Mouse (Mus musculus): ENCODE data around the gene C9. TPM values are rescaled to one million over a fixed set of nuclear protein-coding genes. Genes with fewer than 3 reads are reported as not detected.

Gene C9
- polyA plus RNA-seq, 1 experiment from 2014 or later, result not detected

GRCm38 (mm10) chr15:6519417-6520255 lies 74.5 kb downstream of the C9 start:
- no peaks in the 10 kb centered on the region for H3K4me1 ChIP-seq (replicated peaks; ENCODE audit: control insufficient read depth, insufficient read depth, low read length)
- no peak for ATAC-seq (ENCODE audit: low FRiP score)
- no peak overlapping the region for H3K27ac ChIP-seq
- no peaks in the 10 kb centered on the region for H3K36me3 ChIP-seq (replicated peaks; ENCODE audit: control insufficient read depth, insufficient read depth)
- DNase-seq (ENCODE audit: low spot score), result no peak
- no peaks in the 10 kb centered on the region for H3K9me3 ChIP-seq (ENCODE audit: control insufficient read depth, low read length)
- H3K4me3 ChIP-seq (replicated peaks; ENCODE audit: low read length), result no peak overlapping the region
- no peak overlapping the region for H3K9ac ChIP-seq
- WGBS, result 92% methylated on average over 19 of the region's 19 CpGs
- no peak overlapping the region for H3K4me2 ChIP-seq (replicated peaks)
- H3K27me3 ChIP-seq (ENCODE audit: control insufficient read depth, insufficient read depth, low read length), result no peaks in the 10 kb centered on the region

- ATAC-seq (ENCODE audit: low FRiP score) (no peak), DNase-seq (ENCODE audit: low spot score) (no peak)
- Histone ChIP-seq H3K9ac (no peak overlapping the region), H3K9me3 (ENCODE audit: control insufficient read depth, low read length) (no peaks in the 10 kb centered on the region), H3K4me2 (replicated peaks) (no peak overlapping the region), H3K4me3 (replicated peaks; ENCODE audit: low read length) (no peak overlapping the region), H3K4me1 (replicated peaks; ENCODE audit: control insufficient read depth, insufficient read depth, low read length) (no peaks in the 10 kb centered on the region), H3K36me3 (replicated peaks; ENCODE audit: control insufficient read depth, insufficient read depth) (no peaks in the 10 kb centered on the region), H3K27me3 (ENCODE audit: control insufficient read depth, insufficient read depth, low read length) (no peaks in the 10 kb centered on the region), H3K27ac (no peak overlapping the region)
- 89% methylated on average over 10 of the region's 10 CpGs for WGBS
These were observed 75.5 kb downstream of the C9 start for GRCm38 (mm10) chr15:6520505-6521155.

- 86% methylated on average over 8 of the region's 8 CpGs for WGBS
- ATAC-seq (ENCODE audit: low FRiP score), result no peak
- DNase-seq (ENCODE audit: low spot score), result no peak
These were observed 77.6 kb downstream of the C9 start, which contains the start of gene Fyb for GRCm38 (mm10) chr15:6522653-6523167. Fyb (plus strand) TSS chr15:6522853.

GRCm38 (mm10) chr15:6524801-6525200 lies 79.7 kb downstream of the C9 start:
- no peak for ATAC-seq (ENCODE audit: low FRiP score)
- no peak overlapping the region for H3K4me2 ChIP-seq (replicated peaks)
- H3K4me3 ChIP-seq (replicated peaks; ENCODE audit: low read length), result no peak overlapping the region
- H3K27ac ChIP-seq, result no peak overlapping the region
- no peak for DNase-seq (ENCODE audit: low spot score)
- 95% methylated on average over 2 of the region's 2 CpGs for WGBS
- no peak overlapping the region for H3K9ac ChIP-seq
- no peaks in the 10 kb centered on the region for H3K27me3 ChIP-seq (ENCODE audit: control insufficient read depth, insufficient read depth, low read length)
- H3K9me3 ChIP-seq (ENCODE audit: control insufficient read depth, low read length), result no peaks in the 10 kb centered on the region
- H3K4me1 ChIP-seq (replicated peaks; ENCODE audit: control insufficient read depth, insufficient read depth, low read length), result no peaks in the 10 kb centered on the region
- no peaks in the 10 kb centered on the region for H3K36me3 ChIP-seq (replicated peaks; ENCODE audit: control insufficient read depth, insufficient read depth)

More at GRCm38 (mm10) chr15:6522653-6523167, 77.6 kb downstream of the C9 start, which contains the start of gene Fyb:
- Histone ChIP-seq H3K4me3 (replicated peaks; ENCODE audit: low read length) (no peak within 1 kb of the TSS), H3K4me1 (replicated peaks; ENCODE audit: control insufficient read depth, insufficient read depth, low read length) (no peaks in the 10 kb centered on the region), H3K4me2 (replicated peaks) (no peak within 1 kb of the TSS), H3K9ac (no peak within 1 kb of the TSS), H3K27ac (no peak within 1 kb of the TSS), H3K9me3 (ENCODE audit: control insufficient read depth, low read length) (no peaks in the 10 kb centered on the region), H3K36me3 (replicated peaks; ENCODE audit: control insufficient read depth, insufficient read depth) (no peaks in the 10 kb centered on the region), H3K27me3 (ENCODE audit: control insufficient read depth, insufficient read depth, low read length) (no peaks in the 10 kb centered on the region)

- Histone ChIP-seq H3K4me3 (replicated peaks; ENCODE audit: low read length) (no peak overlapping the region), H3K9me3 (ENCODE audit: control insufficient read depth, low read length) (no peaks in the 10 kb centered on the region), H3K36me3 (replicated peaks; ENCODE audit: control insufficient read depth, insufficient read depth) (no peaks in the 10 kb centered on the region), H3K9ac (no peak overlapping the region), H3K4me2 (replicated peaks) (no peak overlapping the region), H3K4me1 (replicated peaks; ENCODE audit: control insufficient read depth, insufficient read depth, low read length) (no peaks in the 10 kb centered on the region), H3K27ac (no peak overlapping the region), H3K27me3 (ENCODE audit: control insufficient read depth, insufficient read depth, low read length) (no peaks in the 10 kb centered on the region)
- ATAC-seq (ENCODE audit: low FRiP score) (no peak), DNase-seq (ENCODE audit: low spot score) (no peak)
- WGBS, result 89% methylated on average over 3 of the region's 3 CpGs
These were observed 80.3 kb downstream of the C9 start for GRCm38 (mm10) chr15:6525386-6525785.

GRCm38 (mm10) chr15:6533858-6534343 lies 88.8 kb downstream of the C9 start:
- H3K4me2 ChIP-seq (replicated peaks), result no peak overlapping the region
- ATAC-seq (ENCODE audit: low FRiP score) (no peak), DNase-seq (ENCODE audit: low spot score) (no peak)
- H3K27me3 ChIP-seq (ENCODE audit: control insufficient read depth, insufficient read depth, low read length), result no peaks in the 10 kb centered on the region
- no peak overlapping the region for H3K9ac ChIP-seq
- no peaks in the 10 kb centered on the region for H3K4me1 ChIP-seq (replicated peaks; ENCODE audit: control insufficient read depth, insufficient read depth, low read length)
- no peak overlapping the region for H3K27ac ChIP-seq
- WGBS, result 97% methylated on average over 3 of the region's 3 CpGs
- no peak overlapping the region for H3K4me3 ChIP-seq (replicated peaks; ENCODE audit: low read length)
- H3K9me3 ChIP-seq (ENCODE audit: control insufficient read depth, low read length), result no peaks in the 10 kb centered on the region
- no peaks in the 10 kb centered on the region for H3K36me3 ChIP-seq (replicated peaks; ENCODE audit: control insufficient read depth, insufficient read depth)

GRCm38 (mm10) chr15:6534592-6534991 lies 89.5 kb downstream of the C9 start:
- 89% methylated on average over 8 of the region's 8 CpGs for WGBS
- no peak overlapping the region for H3K4me2 ChIP-seq (replicated peaks)
- no peak overlapping the region for H3K9ac ChIP-seq

GRCm38 (mm10) chr15:6539639-6540338 lies 94.7 kb downstream of the C9 start:
- Histone ChIP-seq H3K27me3 (ENCODE audit: control insufficient read depth, insufficient read depth, low read length) (no peaks in the 10 kb centered on the region), H3K9me3 (ENCODE audit: control insufficient read depth, low read length) (no peaks in the 10 kb centered on the region), H3K9ac (no peak overlapping the region), H3K4me2 (replicated peaks) (no peak overlapping the region), H3K4me3 (replicated peaks; ENCODE audit: low read length) (no peak overlapping the region), H3K27ac (no peak overlapping the region), H3K4me1 (replicated peaks; ENCODE audit: control insufficient read depth, insufficient read depth, low read length) (no peaks in the 10 kb centered on the region), H3K36me3 (replicated peaks; ENCODE audit: control insufficient read depth, insufficient read depth) (no peaks in the 10 kb centered on the region)
- DNase-seq (ENCODE audit: low spot score) (no peak), ATAC-seq (ENCODE audit: low FRiP score) (no peak)
- WGBS, result 84% methylated on average over 7 of the region's 7 CpGs

More at GRCm38 (mm10) chr15:6534592-6534991, 89.5 kb downstream of the C9 start:
- no peaks in the 10 kb centered on the region for H3K4me1 ChIP-seq (replicated peaks; ENCODE audit: control insufficient read depth, insufficient read depth, low read length)
- no peaks in the 10 kb centered on the region for H3K27me3 ChIP-seq (ENCODE audit: control insufficient read depth, insufficient read depth, low read length)
- DNase-seq (ENCODE audit: low spot score), result no peak
- H3K27ac ChIP-seq, result no peak overlapping the region
- no peak for ATAC-seq (ENCODE audit: low FRiP score)
- H3K4me3 ChIP-seq (replicated peaks; ENCODE audit: low read length), result no peak overlapping the region
- no peaks in the 10 kb centered on the region for H3K9me3 ChIP-seq (ENCODE audit: control insufficient read depth, low read length)
- H3K36me3 ChIP-seq (replicated peaks; ENCODE audit: control insufficient read depth, insufficient read depth), result no peaks in the 10 kb centered on the region
